Mouse (Mus musculus) liver, postnatal 0 days (tissue): Measurements from ENCODE around the gene Olfr907. TPM values are rescaled to one million over a fixed set of nuclear protein-coding genes. Genes with fewer than 3 reads are reported as not detected.

ENCODE experiments used
- ATAC-seq: fragments of 200-750 bp; cut with Nextera tagmentation; 2 replicates; pipeline ENCODE4 v1.8.0; 2017; ENCODE audit warnings: mild to moderate bottlenecking, moderate library complexity
- DNase-seq: peaks from one replicate; pipeline ENCODE4 v3.0.0-alpha.2; 2016
- H3K27ac ChIP-seq: fragments of 300-500 bp; sonication (generic); 2 replicates; pipeline ENCODE4 v1.5.1; 2014; ENCODE audit warnings: antibody characterized with exemption, moderate library complexity, mild to moderate bottlenecking, low read depth
- H3K27me3 ChIP-seq: fragments of 300-500 bp; sonication (generic); 2 replicates; pipeline ENCODE4 v1.6.1; 2014; ENCODE audit warnings: low read length, control low read depth, mixed read lengths; ENCODE audit not compliant: insufficient read depth
- H3K36me3 ChIP-seq: fragments of 300-500 bp; sonication (generic); replicated peaks from 2 replicates; pipeline ENCODE4 v1.6.1; 2014; ENCODE audit warnings: mild to moderate bottlenecking, control low read depth, low read length, moderate library complexity, mixed read lengths; ENCODE audit not compliant: insufficient read depth
- H3K4me1 ChIP-seq: fragments of 300-500 bp; sonication (generic); 2 replicates; pipeline ENCODE4 v1.6.1; 2014; ENCODE audit warnings: antibody characterized with exemption, mild to moderate bottlenecking, control low read depth; ENCODE audit not compliant: insufficient read depth
- H3K4me2 ChIP-seq: fragments of 300-500 bp; sonication (generic); 2 replicates; pipeline ENCODE4 v1.6.1; 2014; ENCODE audit warnings: low read depth, mild to moderate bottlenecking, low read length, moderate library complexity, mixed read lengths
- H3K4me3 ChIP-seq: fragments of 300-500 bp; sonication (generic); 2 replicates; pipeline ENCODE4 v1.5.1; 2014; ENCODE audit warnings: low read depth, low read length
- H3K9ac ChIP-seq: fragments of 300-500 bp; sonication (generic); replicated peaks from 2 replicates; pipeline ENCODE4 v1.6.1; 2014; ENCODE audit warnings: mild to moderate bottlenecking, moderate library complexity
- H3K9me3 ChIP-seq: fragments of 300-500 bp; sonication (generic); 2 replicates; pipeline ENCODE4 v1.6.1; 2016; ENCODE audit warnings: mild to moderate bottlenecking, control low read depth, low read length, mixed read lengths
- CTCF ChIP-seq: sonication (generic); IDR thresholded peaks from 2 replicates; pipeline ENCODE4 v1.5.1; 2016; ENCODE audit warnings: antibody characterized with exemption, low read depth
- EP300 ChIP-seq: IDR thresholded peaks from 2 replicates; pipeline ENCODE4 v1.6.1; 2016; ENCODE audit warnings: antibody characterized with exemption, low read depth, mild to moderate bottlenecking
- WGBS: fragments of 180-500 bp; shearing (Covaris S2); extraction: QIAGEN DNeasy Blood & Tissue Kit; methylation state at CpG from one replicate; pipeline ENCODE4 v1.1.7; 2014; ENCODE audit not compliant: insufficient replicate concordance; 5-methylcytosine and 5-hydroxymethylcytosine counted together
- polyA plus RNA-seq: library from polyadenylated mRNA; unstranded; fragments of >200 nt; fragmentation: Nextera tagmentation; extraction: Ambion mirVana; gene quantifications from 2 replicates; pipeline ENCODE4 v1.2.1, GENCODE M21; 2015

Gene Olfr907
- polyA plus RNA-seq: not detected in 2 replicates

DNA sequence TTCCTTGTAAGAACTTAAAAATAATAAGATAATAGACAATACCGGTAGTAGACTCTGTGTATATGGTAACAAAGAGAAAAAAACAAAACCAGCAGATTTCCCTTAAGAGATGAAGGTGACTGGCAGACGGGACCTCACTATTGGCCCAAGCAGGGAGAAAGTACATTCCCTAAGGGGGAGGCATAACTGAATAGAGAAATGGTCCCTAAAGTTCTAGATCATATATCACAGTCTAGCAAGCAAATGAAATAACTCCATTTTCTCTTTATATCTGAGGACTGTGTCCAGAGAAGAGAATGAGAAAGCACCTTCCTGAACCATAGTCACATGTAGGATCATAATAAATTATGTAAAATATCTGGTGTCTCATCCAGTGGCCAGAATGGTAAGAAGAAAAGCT, at the start of gene Olfr907:
Gene Olfr907 (plus strand): TSS at position 301 of the 400 bp plus-strand sequence.
- TF ChIP-seq EP300 (no peak), CTCF (no peak)
- Histone ChIP-seq H3K36me3 (no peaks in the 10 kb centered on the region), H3K9me3 (no peaks in the 10 kb centered on the region), H3K4me2 (no peak within 1 kb of the TSS), H3K4me3 (no peak within 1 kb of the TSS), H3K27ac (no peak within 1 kb of the TSS), H3K9ac (no peak within 1 kb of the TSS), H3K27me3 (no peaks in the 10 kb centered on the region), H3K4me1 (no peaks in the 10 kb centered on the region)
- 74% methylated on average over 2 of the region's 2 CpGs for WGBS
- no peak for ATAC-seq
- DNase-seq: no peak

DNA sequence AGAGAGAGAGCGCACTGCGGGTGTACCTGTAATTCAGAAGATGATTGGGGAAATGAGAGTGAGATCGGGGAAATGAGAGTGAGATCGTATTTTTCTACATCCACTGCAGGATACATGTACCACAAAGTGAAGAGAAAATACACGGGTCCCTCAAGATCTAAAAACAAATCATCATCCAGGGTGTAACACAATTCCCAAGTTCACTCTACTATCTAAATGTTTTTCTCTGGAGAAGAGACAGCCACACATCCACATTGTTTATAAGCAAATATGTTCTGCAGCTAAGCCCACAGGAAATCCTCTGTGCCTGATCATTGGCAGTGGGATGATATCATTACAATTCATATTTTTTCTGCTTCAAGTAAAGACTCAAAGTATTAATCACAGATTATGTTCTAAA, 48.2 kb upstream of the Olfr907 start, which contains the start of gene Olfr902:
Gene Olfr902 (plus strand): TSS at position 301 of the 400 bp plus-strand sequence.
- Histone ChIP-seq H3K9me3 (no peaks in the 10 kb centered on the region), H3K4me3 (no peak within 1 kb of the TSS), H3K27me3 (no peaks in the 10 kb centered on the region), H3K36me3 (no peaks in the 10 kb centered on the region), H3K4me2 (no peak within 1 kb of the TSS), H3K9ac (no peak within 1 kb of the TSS), H3K27ac (no peak within 1 kb of the TSS), H3K4me1 (no peaks in the 10 kb centered on the region)
- no peak for DNase-seq
- 77% methylated on average over 5 of the region's 5 CpGs for WGBS
- TF ChIP-seq EP300 (no peak), CTCF (no peak)
- ATAC-seq: no peak

DNA sequence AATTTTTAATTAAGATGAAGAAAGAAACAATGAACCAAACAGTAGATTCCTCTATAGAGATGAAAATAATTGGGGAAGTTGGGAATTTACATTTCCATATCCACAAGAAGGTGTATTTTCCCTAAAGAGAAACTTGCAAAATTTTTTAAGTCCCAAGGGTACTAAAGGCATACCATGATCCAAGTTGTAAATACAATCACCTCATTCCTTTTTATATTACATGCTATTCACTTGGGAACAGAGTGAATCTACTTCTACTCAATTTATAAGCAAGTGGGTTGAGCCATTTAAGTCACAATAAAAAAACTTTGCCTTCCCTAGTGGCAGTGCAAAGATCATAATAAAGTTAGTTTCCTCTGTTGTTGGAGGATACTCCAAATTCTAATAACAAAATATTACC, 32.8 kb upstream of the Olfr907 start, which contains the start of gene Olfr904:
Gene Olfr904 (plus strand): TSS at position 301 of the 400 bp plus-strand sequence.
- TF ChIP-seq CTCF (no peak), EP300 (no peak)
- Histone ChIP-seq H3K4me2 (no peak within 1 kb of the TSS), H3K36me3 (no peaks in the 10 kb centered on the region), H3K4me1 (no peaks in the 10 kb centered on the region), H3K27me3 (no peaks in the 10 kb centered on the region), H3K27ac (no peak within 1 kb of the TSS), H3K9ac (no peak within 1 kb of the TSS), H3K9me3 (no peaks in the 10 kb centered on the region), H3K4me3 (no peak within 1 kb of the TSS)
- DNase-seq (no peak), ATAC-seq (no peak)

DNA sequence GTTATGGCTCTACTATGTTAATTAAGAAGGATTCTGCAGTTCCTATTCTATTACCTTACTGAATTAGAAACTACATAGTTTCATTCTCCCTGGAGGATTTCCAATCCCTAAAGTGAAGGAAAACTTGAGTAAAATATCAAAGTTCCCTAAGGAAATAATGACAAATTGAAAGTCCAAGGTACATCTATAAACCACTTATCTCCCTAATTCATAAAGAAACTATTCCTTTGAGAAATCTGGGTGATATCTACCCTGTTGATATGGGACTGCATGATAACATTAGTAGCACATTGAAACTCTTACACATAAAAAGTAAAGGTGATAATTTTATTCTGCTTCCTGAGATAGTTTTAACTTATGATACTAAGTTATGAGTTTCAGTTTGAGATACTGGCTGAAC, 24.8 kb upstream of the Olfr907 start, which contains the start of gene Olfr905:
Gene Olfr905 (plus strand): TSS at position 301 of the 400 bp plus-strand sequence.
- Histone ChIP-seq H3K27ac (no peak within 1 kb of the TSS), H3K9ac (no peak within 1 kb of the TSS), H3K4me2 (no peak within 1 kb of the TSS), H3K4me1 (no peaks in the 10 kb centered on the region), H3K36me3 (no peaks in the 10 kb centered on the region), H3K27me3 (no peaks in the 10 kb centered on the region), H3K9me3 (no peaks in the 10 kb centered on the region), H3K4me3 (no peak within 1 kb of the TSS)
- TF ChIP-seq CTCF (no peak), EP300 (no peak)
- ATAC-seq (no peak), DNase-seq (no peak)

DNA sequence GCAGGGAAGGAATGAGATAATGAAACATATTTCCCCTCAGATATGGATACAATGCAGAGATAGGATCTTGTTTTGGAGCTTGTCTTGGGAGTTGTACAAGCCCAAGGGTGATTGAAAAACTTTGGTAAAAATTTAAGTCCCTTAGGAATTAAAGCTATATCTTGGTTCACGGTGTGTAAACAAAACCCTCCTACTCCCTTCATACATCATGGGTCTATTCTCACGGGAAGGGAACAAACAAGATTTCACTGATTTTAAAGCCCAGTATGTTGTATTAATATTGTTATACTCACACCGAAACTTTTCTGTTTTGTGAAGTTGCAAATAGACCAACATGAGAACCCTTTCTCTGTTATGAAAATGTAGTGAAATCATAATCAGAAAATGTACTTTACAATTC, 8.8 kb upstream of the Olfr907 start, which contains the start of gene Olfr906:
Gene Olfr906 (plus strand): TSS at position 301 of the 400 bp plus-strand sequence.
- Histone ChIP-seq H3K4me3 (no peak within 1 kb of the TSS), H3K4me2 (no peak within 1 kb of the TSS), H3K36me3 (no peaks in the 10 kb centered on the region), H3K9me3 (peaks cover 3% of the 10 kb centered on the region; the same call in 1 of the 2 replicates), H3K4me1 (no peaks in the 10 kb centered on the region), H3K27me3 (no peaks in the 10 kb centered on the region), H3K9ac (no peak within 1 kb of the TSS), H3K27ac (no peak within 1 kb of the TSS)
- 64% methylated on average over 3 of the region's 3 CpGs for WGBS
- DNase-seq: no peak
- no peak for ATAC-seq
- TF ChIP-seq EP300 (no peak), CTCF (no peak)

DNA sequence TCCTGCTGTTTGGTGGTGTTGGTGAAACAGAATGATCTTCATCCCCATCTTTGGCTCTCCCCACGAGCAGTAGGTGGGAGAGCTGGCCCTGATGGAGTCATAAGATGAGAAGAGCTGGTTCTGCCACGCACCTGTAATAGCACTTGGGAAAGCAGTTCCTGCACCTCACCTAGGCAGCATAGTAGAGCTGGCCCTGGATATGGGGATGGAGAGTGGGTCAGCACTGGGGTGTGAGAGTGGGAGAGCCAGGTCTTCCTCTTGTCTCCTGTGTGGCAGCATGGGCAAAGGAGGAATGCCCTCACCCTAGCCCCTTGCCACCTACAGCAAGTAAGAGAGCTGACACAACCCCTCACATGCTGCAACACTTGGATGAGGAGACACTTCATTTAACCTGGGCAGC, 16.8 kb downstream of the Olfr907 start:
- Histone ChIP-seq H3K4me3 (no peak overlapping the region), H3K9ac (no peak overlapping the region), H3K36me3 (no peaks in the 10 kb centered on the region), H3K4me2 (no peak overlapping the region), H3K4me1 (no peaks in the 10 kb centered on the region), H3K27me3 (no peaks in the 10 kb centered on the region), H3K27ac (no peak overlapping the region), H3K9me3 (no peaks in the 10 kb centered on the region)
- ATAC-seq: no peak
- no peak for DNase-seq
- TF ChIP-seq CTCF: no peak
- no peak for TF ChIP-seq EP300
- WGBS: 61% methylated on average over 2 of the region's 2 CpGs

DNA sequence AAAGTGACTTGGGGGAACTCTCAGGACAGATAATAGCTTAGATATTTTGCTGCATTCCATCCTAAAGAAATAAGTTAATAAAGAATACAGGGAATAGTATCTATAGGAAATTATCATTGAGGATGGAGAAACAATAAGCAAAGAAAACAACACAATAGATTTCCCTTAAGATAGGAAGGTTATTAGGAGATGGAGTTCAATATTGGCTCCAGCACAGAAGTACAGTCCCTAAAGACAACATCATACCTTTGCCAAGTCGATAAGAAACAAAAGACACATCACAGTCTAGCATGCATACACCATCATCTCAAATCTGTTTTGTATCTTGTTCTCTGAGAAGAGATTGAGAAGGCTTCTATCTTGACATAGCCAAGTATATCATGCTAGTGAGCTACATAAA, 25.7 kb downstream of the Olfr907 start, which contains the start of gene Olfr911-ps1:
Gene Olfr911-ps1 (plus strand): TSS at position 301 of the 400 bp plus-strand sequence.
- no peak within 1 kb of the TSS for H3K4me3 ChIP-seq
- H3K4me1 ChIP-seq: no peaks in the 10 kb centered on the region
- no peaks in the 10 kb centered on the region for H3K9me3 ChIP-seq
- TF ChIP-seq EP300 (no peak), CTCF (no peak)
- WGBS: 53% methylated on average over 1 of the region's 1 CpGs
- DNase-seq (no peak), ATAC-seq (no peak)
- no peak within 1 kb of the TSS for H3K27ac ChIP-seq
- no peaks in the 10 kb centered on the region for H3K36me3 ChIP-seq
- no peak within 1 kb of the TSS for H3K4me2 ChIP-seq
- no peaks in the 10 kb centered on the region for H3K27me3 ChIP-seq
- no peak within 1 kb of the TSS for H3K9ac ChIP-seq
